Mouse (Mus musculus): ENCODE results near the gene Fam57b.

DNA sequence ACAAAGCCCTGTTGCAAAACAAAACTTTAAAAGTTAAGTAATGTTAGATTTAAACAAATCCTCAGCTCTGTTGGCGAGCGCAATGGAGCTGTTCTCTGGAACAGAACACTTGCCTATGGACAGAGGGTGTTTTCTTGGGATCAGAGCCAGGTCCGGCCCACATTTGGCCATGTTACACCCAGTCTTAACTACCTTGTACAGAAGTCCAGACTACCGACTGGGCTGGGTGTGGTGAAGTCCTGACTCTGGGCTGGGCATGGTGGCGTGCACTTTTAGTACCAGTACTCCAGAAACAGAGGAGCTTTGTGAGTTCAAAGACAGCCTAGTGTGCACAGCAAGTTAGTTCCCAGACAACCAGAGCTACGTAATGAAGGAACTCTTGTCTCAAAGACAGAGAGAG lies 9.5 kb downstream of the Fam57b start:
- TF ChIP-seq POLR2A (IDR thresholded peaks at IDR 0.05; ENCODE audit: low read depth, low read length) (no peak), RCOR1 (conservative IDR thresholded peaks at IDR 0.05; ENCODE audit: low read depth, low read length) (no peak), UBTF (IDR thresholded peaks at IDR 0.05; ENCODE audit: low read depth, low read length) (no peak), USF2 (conservative IDR thresholded peaks at IDR 0.05; ENCODE audit: low read depth, low read length) (no peak), CTCF (conservative IDR thresholded peaks at IDR 0.05 in 1 of 2, IDR thresholded peaks at IDR 0.05 in 1 of 2; ENCODE audit: low read depth in 2 of 2, low read length in 2 of 2) (no peak), HCFC1 (IDR thresholded peaks at IDR 0.05; ENCODE audit: low read depth, low read length) (no peak), CHD2 (IDR thresholded peaks at IDR 0.05; ENCODE audit: low read length) (no peak), ZKSCAN1 (IDR thresholded peaks at IDR 0.05; ENCODE audit: borderline replicate concordance, low read depth, low read length) (no peak), ZNF384 (IDR thresholded peaks at IDR 0.05; ENCODE audit: low read depth, low read length) (no peak), BHLHE40 (IDR thresholded peaks at IDR 0.05; ENCODE audit: low read depth, low read length) (no peak), JUN (IDR thresholded peaks at IDR 0.05; ENCODE audit: insufficient read depth, low read depth, low read length) (no peak), EP300 (IDR thresholded peaks at IDR 0.05; ENCODE audit: low read length) (no peak), SMC3 (IDR thresholded peaks at IDR 0.05; ENCODE audit: low read depth, low read length) (no peak)
